Mouse (Mus musculus): ENCODE data around the gene Fat3. TPM values are rescaled to one million over a fixed set of nuclear protein-coding genes. Genes with fewer than 3 reads are reported as not detected.
A peak's percentile ranks its signal among the peaks of the same experiment; 100 is the strongest.

Gene Fat3
- polyA plus RNA-seq, 1 experiment from 2014 or later = 9.1 TPM

DNA sequence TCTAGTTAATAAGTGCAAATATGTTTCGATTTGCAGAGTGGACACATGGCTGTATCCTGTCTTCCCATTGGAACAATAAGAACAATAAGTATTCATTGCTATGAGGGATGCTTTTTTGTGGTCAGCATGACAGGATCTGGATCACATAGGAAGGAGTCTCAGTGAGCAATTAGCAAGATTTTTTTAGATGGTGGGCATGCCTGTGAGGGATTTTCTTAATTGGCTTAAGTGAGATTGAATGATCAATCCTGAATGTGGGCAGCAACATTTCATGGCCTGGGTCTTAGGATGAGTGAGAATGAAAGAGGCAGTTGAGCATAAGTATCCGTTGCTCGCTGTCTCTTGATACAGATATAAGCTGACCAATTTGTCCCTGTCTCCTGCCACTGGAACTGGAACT, 4.8 kb downstream of the Fat3 start:
- Histone ChIP-seq H3K4me3 (no peak overlapping the region), H3K4me2 (no peak overlapping the region), H3K36me3 (no peaks in the 10 kb centered on the region), H3K9me3 (no peaks in the 10 kb centered on the region), H3K27me3 (no peaks in the 10 kb centered on the region), H3K9ac (no peak overlapping the region), H3K4me1 (replicated peaks) (peaks cover 13% of the 10 kb centered on the region), H3K27ac (replicated peaks) (no peak overlapping the region)
- 80% methylated on average over 3 of the region's 3 CpGs for whole genome bisulfite sequencing
- no peak for ATAC-seq (ENCODE audit: low FRiP score, low read depth)

- Histone ChIP-seq H3K9ac (no peak overlapping the region), H3K27me3 (no peaks in the 10 kb centered on the region), H3K4me2 (no peak overlapping the region), H3K27ac (replicated peaks) (no peak overlapping the region), H3K4me3 (no peak overlapping the region), H3K9me3 (no peaks in the 10 kb centered on the region), H3K36me3 (no peaks in the 10 kb centered on the region), H3K4me1 (replicated peaks) (peaks cover 28% of the 10 kb centered on the region)
- no peak; the same call in 1 of the 2 replicates for ATAC-seq (ENCODE audit: low FRiP score, low read depth)
- WGBS = 16% methylated on average over 3 of the region's 3 CpGs
These were observed 11.4 kb downstream of the Fat3 start for GRCm38 (mm10) chr9:16489661-16490060.

- no peaks in the 10 kb centered on the region for H3K27me3 ChIP-seq
- H3K4me1 ChIP-seq (replicated peaks) = peaks cover 28% of the 10 kb centered on the region
- H3K27ac ChIP-seq (replicated peaks) = no peak overlapping the region
- no peak overlapping the region for H3K9ac ChIP-seq
- no peaks in the 10 kb centered on the region for H3K36me3 ChIP-seq
- no peak overlapping the region for H3K4me3 ChIP-seq
- H3K4me2 ChIP-seq = no peak overlapping the region
- H3K9me3 ChIP-seq = no peaks in the 10 kb centered on the region
- ATAC-seq (ENCODE audit: low FRiP score, low read depth) = no peak
These were observed 13.5 kb downstream of the Fat3 start for GRCm38 (mm10) chr9:16487565-16487964.

DNA sequence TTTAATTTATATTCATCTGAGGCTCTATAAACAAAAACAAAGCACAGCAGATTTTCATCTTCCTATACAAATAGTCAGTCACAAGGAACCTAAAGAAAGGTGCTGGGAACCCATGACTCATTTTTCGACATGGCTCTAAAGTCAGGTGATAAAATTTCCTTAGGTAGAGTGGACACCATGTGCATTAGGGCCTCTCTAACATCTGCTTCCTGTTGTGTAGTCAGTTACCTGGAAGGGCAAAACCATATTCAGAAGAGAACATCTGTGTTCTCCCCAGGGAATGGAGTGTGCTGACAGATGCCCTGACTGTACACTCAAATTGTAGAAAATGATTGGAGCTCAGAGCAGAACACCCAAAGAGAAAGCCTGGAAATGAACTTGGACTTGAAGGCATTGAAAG, 14.9 kb downstream of the Fat3 start:
- H3K9ac ChIP-seq = no peak overlapping the region
- peaks cover 28% of the 10 kb centered on the region for H3K4me1 ChIP-seq (replicated peaks)
- WGBS = 81% methylated on average over 1 of the region's 1 CpGs
- H3K9me3 ChIP-seq = no peaks in the 10 kb centered on the region
- no peak for ATAC-seq (ENCODE audit: low FRiP score, low read depth)
- H3K4me3 ChIP-seq = no peak overlapping the region
- H3K36me3 ChIP-seq = no peaks in the 10 kb centered on the region
- H3K4me2 ChIP-seq = no peak overlapping the region
- no peaks in the 10 kb centered on the region for H3K27me3 ChIP-seq
- no peak overlapping the region for H3K27ac ChIP-seq (replicated peaks)

DNA sequence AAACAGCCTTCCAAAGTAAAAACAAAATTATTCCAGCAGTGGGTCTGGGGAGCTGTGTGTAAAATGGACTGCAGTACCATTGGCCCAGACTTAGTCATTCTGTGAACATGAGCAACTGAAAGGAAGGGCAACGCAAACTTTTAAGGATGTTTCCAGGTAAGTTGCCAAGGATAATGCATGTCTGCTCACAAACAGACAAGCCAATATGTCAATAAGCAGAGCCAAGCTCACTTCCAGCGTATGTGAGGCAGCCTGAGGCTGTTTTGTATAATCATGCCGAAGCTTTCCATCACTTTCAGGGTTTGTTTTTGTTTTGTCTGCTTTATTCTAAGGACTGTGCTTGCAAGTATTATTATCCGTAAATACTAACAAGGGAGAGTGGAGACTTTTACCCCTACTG, 15.9 kb downstream of the Fat3 start:
- WGBS = 13% methylated on average over 4 of the region's 4 CpGs
- Histone ChIP-seq H3K4me3 (no peak overlapping the region), H3K4me1 (replicated peaks) (peaks cover 28% of the 10 kb centered on the region), H3K27me3 (no peaks in the 10 kb centered on the region), H3K9ac (no peak overlapping the region), H3K27ac (replicated peaks) (peak overlapping the region; percentile 58), H3K36me3 (no peaks in the 10 kb centered on the region), H3K4me2 (peak overlapping the region; percentile 19; the same call in 1 of the 2 replicates), H3K9me3 (no peaks in the 10 kb centered on the region)
- peak; percentile 49 for ATAC-seq (ENCODE audit: low FRiP score, low read depth)

GRCm38 (mm10) chr9:16484765-16485164, 16.3 kb downstream of the Fat3 start:
- no peaks in the 10 kb centered on the region for H3K27me3 ChIP-seq
- ATAC-seq (ENCODE audit: low FRiP score, low read depth) = peak; percentile 88
- H3K9ac ChIP-seq = no peak overlapping the region
- peaks cover 25% of the 10 kb centered on the region for H3K4me1 ChIP-seq (replicated peaks)
- H3K36me3 ChIP-seq = no peaks in the 10 kb centered on the region
- H3K27ac ChIP-seq (replicated peaks) = peak overlapping the region; percentile 58; the same call in 1 of the 2 replicates
- peak overlapping the region; percentile 19; the same call in 1 of the 2 replicates for H3K4me2 ChIP-seq
- 11% methylated on average over 2 of the region's 2 CpGs for WGBS
- H3K4me3 ChIP-seq = no peak overlapping the region
- H3K9me3 ChIP-seq = no peaks in the 10 kb centered on the region

GRCm38 (mm10) chr9:16461491-16461890, 39.6 kb downstream of the Fat3 start:
- Histone ChIP-seq H3K4me3 (no peak overlapping the region), H3K9ac (no peak overlapping the region), H3K9me3 (no peaks in the 10 kb centered on the region), H3K4me2 (no peak overlapping the region), H3K27me3 (no peaks in the 10 kb centered on the region), H3K36me3 (no peaks in the 10 kb centered on the region), H3K4me1 (replicated peaks) (no peaks in the 10 kb centered on the region), H3K27ac (replicated peaks) (no peak overlapping the region)
- WGBS = 84% methylated on average over 3 of the region's 3 CpGs
- no peak for ATAC-seq (ENCODE audit: low FRiP score, low read depth)

GRCm38 (mm10) chr9:16460591-16460990, 40.5 kb downstream of the Fat3 start:
- no peak overlapping the region for H3K9ac ChIP-seq
- WGBS = 65% methylated on average over 2 of the region's 2 CpGs
- no peak overlapping the region for H3K4me2 ChIP-seq
- H3K27ac ChIP-seq (replicated peaks) = no peak overlapping the region
- H3K27me3 ChIP-seq = no peaks in the 10 kb centered on the region
- ATAC-seq (ENCODE audit: low FRiP score, low read depth) = no peak
- no peaks in the 10 kb centered on the region for H3K4me1 ChIP-seq (replicated peaks)
- H3K36me3 ChIP-seq = no peaks in the 10 kb centered on the region
- H3K9me3 ChIP-seq = no peaks in the 10 kb centered on the region
- no peak overlapping the region for H3K4me3 ChIP-seq

GRCm38 (mm10) chr9:16441930-16442329, 59.2 kb downstream of the Fat3 start:
- Histone ChIP-seq H3K4me2 (no peak overlapping the region), H3K4me3 (no peak overlapping the region), H3K27me3 (no peaks in the 10 kb centered on the region), H3K9ac (no peak overlapping the region), H3K36me3 (no peaks in the 10 kb centered on the region), H3K4me1 (replicated peaks) (peaks cover 47% of the 10 kb centered on the region), H3K27ac (replicated peaks) (no peak overlapping the region; the same call in 1 of the 2 replicates), H3K9me3 (no peaks in the 10 kb centered on the region)
- WGBS = 45% methylated on average over 4 of the region's 4 CpGs
- no peak for ATAC-seq (ENCODE audit: low FRiP score, low read depth)

DNA sequence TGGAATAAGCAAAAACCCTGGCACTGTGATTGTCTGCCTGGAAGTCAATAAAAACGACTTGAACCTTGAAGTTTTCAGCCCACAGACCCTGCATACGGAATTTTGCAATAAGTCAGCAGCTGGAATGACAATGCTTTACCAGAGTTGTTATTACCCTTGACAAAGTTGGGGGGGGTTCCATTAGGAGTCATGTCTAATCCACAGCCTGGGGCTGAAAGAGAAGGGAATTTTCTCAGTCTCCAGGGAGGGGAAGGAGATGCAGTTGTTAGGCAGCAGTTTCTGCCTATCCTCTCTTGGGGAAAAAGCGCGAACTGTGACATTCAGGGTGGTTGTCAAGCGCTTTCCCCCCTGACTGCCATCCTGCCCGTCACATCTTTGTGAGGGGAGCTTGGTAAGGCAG, 60.4 kb downstream of the Fat3 start:
- no peaks in the 10 kb centered on the region for H3K27me3 ChIP-seq
- H3K4me2 ChIP-seq = peak overlapping the region; percentile 18; the same call in 1 of the 2 replicates
- no peaks in the 10 kb centered on the region for H3K9me3 ChIP-seq
- H3K9ac ChIP-seq = no peak overlapping the region
- ATAC-seq (ENCODE audit: low FRiP score, low read depth) = 0 out of 2 replicates have a peak, but pooled peaks have one; percentile 1
- H3K27ac ChIP-seq (replicated peaks) = peak overlapping the region; percentile 52
- peaks cover 50% of the 10 kb centered on the region for H3K4me1 ChIP-seq (replicated peaks)
- no peaks in the 10 kb centered on the region for H3K36me3 ChIP-seq
- WGBS = 10% methylated on average over 6 of the region's 6 CpGs
- no peak overlapping the region for H3K4me3 ChIP-seq

GRCm38 (mm10) chr9:16439941-16440340, 61.1 kb downstream of the Fat3 start:
- H3K27ac ChIP-seq (replicated peaks) = peak overlapping the region; percentile 52
- no peaks in the 10 kb centered on the region for H3K36me3 ChIP-seq
- no peaks in the 10 kb centered on the region for H3K27me3 ChIP-seq
- no peak overlapping the region for H3K9ac ChIP-seq
- peak; percentile 32; the same call in 1 of the 2 replicates for ATAC-seq (ENCODE audit: low FRiP score, low read depth)
- no peak overlapping the region for H3K4me2 ChIP-seq
- 10% methylated on average over 3 of the region's 3 CpGs for WGBS
- no peak overlapping the region for H3K4me3 ChIP-seq
- H3K9me3 ChIP-seq = no peaks in the 10 kb centered on the region
- peaks cover 50% of the 10 kb centered on the region for H3K4me1 ChIP-seq (replicated peaks)

- H3K27me3 ChIP-seq = no peaks in the 10 kb centered on the region
- WGBS = 5% methylated on average over 5 of the region's 5 CpGs
- H3K9ac ChIP-seq = no peak overlapping the region
- no peak for ATAC-seq (ENCODE audit: low FRiP score, low read depth)
- no peaks in the 10 kb centered on the region for H3K36me3 ChIP-seq
- 0 out of 2 replicates have a peak overlapping the region, but pooled peaks have one; percentile 8 for H3K4me2 ChIP-seq
- H3K9me3 ChIP-seq = no peaks in the 10 kb centered on the region
- no peak overlapping the region for H3K4me3 ChIP-seq
- H3K4me1 ChIP-seq (replicated peaks) = peaks cover 50% of the 10 kb centered on the region
- H3K27ac ChIP-seq (replicated peaks) = peak overlapping the region; percentile 27
These were observed 63.3 kb downstream of the Fat3 start for GRCm38 (mm10) chr9:16437805-16438204.

GRCm38 (mm10) chr9:16428589-16428988, 72.5 kb downstream of the Fat3 start:
- 39% methylated on average over 5 of the region's 5 CpGs for WGBS
- peaks cover 10% of the 10 kb centered on the region for H3K4me1 ChIP-seq (replicated peaks)
- H3K27me3 ChIP-seq = no peaks in the 10 kb centered on the region
- H3K4me2 ChIP-seq = no peak overlapping the region
- no peak overlapping the region for H3K9ac ChIP-seq
- ATAC-seq (ENCODE audit: low FRiP score, low read depth) = no peak
- H3K27ac ChIP-seq (replicated peaks) = 0 out of 2 replicates have a peak overlapping the region, but pooled peaks have one; percentile 20
- H3K36me3 ChIP-seq = no peaks in the 10 kb centered on the region
- H3K9me3 ChIP-seq = no peaks in the 10 kb centered on the region
- no peak overlapping the region for H3K4me3 ChIP-seq

All from hindbrain, embryonic 15.5 days (tissue).